ENCODE assay signal across 9 mouse cellular contexts in the genomic region with DNA sequence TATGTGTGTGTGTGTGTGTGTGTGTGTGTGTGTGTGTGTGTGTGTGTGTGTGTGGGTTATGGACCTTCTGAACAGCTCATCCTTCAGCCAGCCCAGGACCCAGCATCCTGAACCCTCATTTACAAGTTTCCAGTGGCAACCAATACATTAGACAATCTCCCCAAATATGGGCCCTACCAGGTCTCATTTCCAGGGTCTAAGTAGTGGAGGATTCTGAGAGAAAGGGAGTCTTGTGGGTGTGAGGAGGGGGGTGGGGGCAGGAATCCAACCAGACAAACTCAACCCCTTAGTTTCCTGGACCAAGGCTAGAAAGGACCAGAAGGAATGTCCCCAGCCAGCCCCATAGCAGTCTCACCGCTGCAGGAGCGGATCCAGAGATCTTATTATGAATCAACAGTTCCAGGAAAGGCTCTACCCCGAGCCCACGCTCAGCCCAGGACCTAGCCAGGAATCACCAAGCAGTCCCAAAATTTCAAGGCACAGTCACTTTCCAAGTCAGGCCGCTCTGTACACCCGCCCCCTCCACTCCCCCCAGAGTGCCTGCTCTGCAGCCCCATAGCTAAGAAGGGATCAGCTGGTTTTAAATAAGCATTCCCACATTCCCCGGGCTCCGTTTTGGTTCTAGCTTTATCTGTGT. TPM values are rescaled to one million over a fixed set of nuclear protein-coding genes. Genes with fewer than 3 reads are reported as not detected.
A peak's percentile ranks its signal among the peaks of the same experiment; 100 is the strongest.
DNase-seq lines count a peak whose midpoint lies in the region; ATAC-seq and TF ChIP-seq lines count a peak whose summit lies in the region.
"Had no signal": no experiment of that assay in that cellular context is flagged by ENCODE, and none has a peak within 500 bp of the region (broad histone marks: within the 10 kb centered on the region; RNA-seq: fewer than 3 reads in every experiment).

No protein-coding gene starts in this region.

- no peak overlapping the region for H3K9ac ChIP-seq in forebrain, embryonic 15.5 days (replicated peaks)
- H3K9ac ChIP-seq in intestine, postnatal 0 days (ENCODE audit: low read depth, low read length): no peak overlapping the region
- no peak overlapping the region for H3K9ac ChIP-seq in neural tube, embryonic 15.5 days (replicated peaks)
- H3K9ac ChIP-seq: liver, embryonic 15.5 days had no signal

- DNase-seq in retina, embryonic 14.5 days (ENCODE audit: low spot score): peak; percentile 39
- DNase-seq in retina, postnatal 1 day: no peak
- DNase-seq in thymus, adult 18-20 months: no peak
- no peak for DNase-seq in thymus, adult 2 months
- no peak for DNase-seq in thymus, postnatal 0 days (ENCODE audit: low spot score)

- no peak for ATAC-seq in forebrain, embryonic 15.5 days (replicated peaks)
- ATAC-seq in intestine, postnatal 0 days: no peak
- ATAC-seq in neural tube, embryonic 15.5 days (ENCODE audit: low FRiP score): no peak

- H3K27ac ChIP-seq in forebrain, embryonic 15.5 days (replicated peaks): peak overlapping the region; percentile 90
- H3K27ac ChIP-seq in intestine, postnatal 0 days (ENCODE audit: low read depth, low read length): peak overlapping the region; percentile 77
- H3K27ac ChIP-seq in neural tube, embryonic 15.5 days (replicated peaks): peak overlapping the region; percentile 72
- H3K27ac ChIP-seq in thymus, adult 2 months (ENCODE audit: control insufficient read depth, insufficient read depth, low read length): no peak overlapping the region

- H3K4me1 ChIP-seq in forebrain, embryonic 15.5 days: peaks cover 67% of the 10 kb centered on the region
- peaks cover 42% of the 10 kb centered on the region for H3K4me1 ChIP-seq in intestine, postnatal 0 days (replicated peaks; ENCODE audit: control insufficient read depth, insufficient read depth, low read length)
- peaks cover 51% of the 10 kb centered on the region for H3K4me1 ChIP-seq in neural tube, embryonic 15.5 days
- H3K4me1 ChIP-seq in thymus, adult 2 months (replicated peaks; ENCODE audit: control insufficient read depth, insufficient read depth, low read length): peaks cover 15% of the 10 kb centered on the region

- no peaks in the 10 kb centered on the region for H3K36me3 ChIP-seq in forebrain, embryonic 15.5 days
- no peaks in the 10 kb centered on the region for H3K36me3 ChIP-seq in intestine, postnatal 0 days (ENCODE audit: control insufficient read depth, insufficient read depth)
- no peaks in the 10 kb centered on the region for H3K36me3 ChIP-seq in neural tube, embryonic 15.5 days
- H3K36me3 ChIP-seq in thymus, adult 2 months (ENCODE audit: control insufficient read depth, insufficient read depth, low read length): no peaks in the 10 kb centered on the region
- H3K36me3 ChIP-seq: liver, embryonic 15.5 days had no signal

- H3K27me3 ChIP-seq in forebrain, embryonic 15.5 days: no peaks in the 10 kb centered on the region
- no peaks in the 10 kb centered on the region for H3K27me3 ChIP-seq in intestine, postnatal 0 days (replicated peaks; ENCODE audit: control insufficient read depth, insufficient read depth, low read length)
- H3K27me3 ChIP-seq in neural tube, embryonic 15.5 days (replicated peaks): no peaks in the 10 kb centered on the region; the same call in 1 of the 2 replicates
- peaks cover 11% of the 10 kb centered on the region; the same call in 1 of the 2 replicates for H3K27me3 ChIP-seq in thymus, adult 2 months (ENCODE audit: control insufficient read depth, insufficient read depth, low read length)

- TF ChIP-seq POLR2A in thymus, adult 2 months (IDR thresholded peaks at IDR 0.05; ENCODE audit: control insufficient read depth, extremely low read depth, insufficient read depth, low read length, poor library complexity): no peak

- TF ChIP-seq CTCF in intestine, postnatal 0 days (IDR thresholded peaks at IDR 0.05; ENCODE audit: low read depth): no peak
- TF ChIP-seq CTCF in thymus, adult 2 months (IDR thresholded peaks at IDR 0.05; ENCODE audit: borderline replicate concordance, control insufficient read depth, extremely low read depth, insufficient read depth, low read length, poor library complexity): no peak

- H3K9me3 ChIP-seq in forebrain, embryonic 15.5 days: no peaks in the 10 kb centered on the region
- no peaks in the 10 kb centered on the region for H3K9me3 ChIP-seq in intestine, postnatal 0 days (ENCODE audit: control insufficient read depth)
- H3K9me3 ChIP-seq in neural tube, embryonic 15.5 days (replicated peaks): no peaks in the 10 kb centered on the region
- H3K9me3 ChIP-seq: liver, embryonic 15.5 days had no signal

- H3K4me2 ChIP-seq in forebrain, embryonic 15.5 days (replicated peaks): no peak overlapping the region
- H3K4me2 ChIP-seq in intestine, postnatal 0 days (replicated peaks; ENCODE audit: low read depth): no peak overlapping the region; the same call in 1 of the 2 replicates
- H3K4me2 ChIP-seq in neural tube, embryonic 15.5 days: no peak overlapping the region
- H3K4me2 ChIP-seq: liver, embryonic 15.5 days had no signal

- 55% methylated on average over 8 of the region's 8 CpGs for WGBS in forebrain, embryonic 15.5 days
- WGBS in intestine, postnatal 0 days: 59% methylated on average over 8 of the region's 8 CpGs
- 79% methylated on average over 8 of the region's 8 CpGs for WGBS in neural tube, embryonic 15.5 days
- WGBS in thymus, adult 2 months: 93% methylated on average over 8 of the region's 8 CpGs

- no peak overlapping the region for H3K4me3 ChIP-seq in forebrain, embryonic 15.5 days
- no peak overlapping the region for H3K4me3 ChIP-seq in intestine, postnatal 0 days (ENCODE audit: low read depth, low read length)
- H3K4me3 ChIP-seq in neural tube, embryonic 15.5 days (replicated peaks): no peak overlapping the region
- no peak overlapping the region for H3K4me3 ChIP-seq in thymus, adult 2 months (ENCODE audit: control insufficient read depth, insufficient read depth, low read length)
- H3K4me3 ChIP-seq: liver, embryonic 15.5 days had no signal

RNA-seq across cellular contexts. Expression of a gene that starts 30.1 kb away (rescaled TPM):
- 9.2 and 11.9 TPM in 2 replicates for polyA plus RNA-seq in forebrain, embryonic 15.5 days (2015; fragmentation: Nextera tagmentation; extraction: Ambion mirVana)
- 7.7 and 8.0 TPM in 2 replicates for polyA plus RNA-seq in intestine, postnatal 0 days (2015; fragmentation: Nextera tagmentation; extraction: Ambion mirVana)
- 15.0 and 18.2 TPM in 2 replicates for polyA plus RNA-seq in neural tube, embryonic 15.5 days (2015; fragmentation: Nextera tagmentation; extraction: Ambion mirVana)
- 9.6 and 12.1 TPM in 2 replicates for polyA plus RNA-seq in thymus, adult 2 months (2012; rRNA removed)
- polyA plus RNA-seq in thymus, postnatal 0 days (2015; fragmentation: Nextera tagmentation; extraction: Ambion mirVana): 15.8 and 17.5 TPM in 2 replicates

RNA-seq across cellular contexts. Expression of a gene that starts 47.3 kb away (rescaled TPM):
- 26.0 and 26.9 TPM in 2 replicates for polyA plus RNA-seq in forebrain, embryonic 15.5 days (2015; fragmentation: Nextera tagmentation; extraction: Ambion mirVana)
- 43.1 and 46.7 TPM in 2 replicates for polyA plus RNA-seq in intestine, postnatal 0 days (2015; fragmentation: Nextera tagmentation; extraction: Ambion mirVana)
- polyA plus RNA-seq in neural tube, embryonic 15.5 days (2015; fragmentation: Nextera tagmentation; extraction: Ambion mirVana): 15.7 and 25.4 TPM in 2 replicates
- polyA plus RNA-seq in thymus, adult 2 months (2012; rRNA removed): 179 and 182 TPM in 2 replicates
- polyA plus RNA-seq in thymus, postnatal 0 days (2015; fragmentation: Nextera tagmentation; extraction: Ambion mirVana): 30.3 and 34.3 TPM in 2 replicates
